Mouse (Mus musculus) cortical plate, adult 2 months (tissue): ENCODE measurements around the gene Siva1.

Source experiments
- CTCF ChIP-seq: fragments of 200-500 bp; IDR thresholded peaks from 2 replicates; pipeline ENCODE4 v1.5.1; 2011; ENCODE audit warnings: mild to moderate bottlenecking, control low read depth, low read length; ENCODE audit not compliant: insufficient read depth; ENCODE audit errors: extremely low read depth
- POLR2A ChIP-seq: fragments of 200-500 bp; IDR thresholded peaks from 2 replicates; pipeline ENCODE4 v1.6.1; 2011; ENCODE audit warnings: mild to moderate bottlenecking, low read length, control low read depth; ENCODE audit not compliant: insufficient read depth; ENCODE audit errors: extremely low read depth

DNA sequence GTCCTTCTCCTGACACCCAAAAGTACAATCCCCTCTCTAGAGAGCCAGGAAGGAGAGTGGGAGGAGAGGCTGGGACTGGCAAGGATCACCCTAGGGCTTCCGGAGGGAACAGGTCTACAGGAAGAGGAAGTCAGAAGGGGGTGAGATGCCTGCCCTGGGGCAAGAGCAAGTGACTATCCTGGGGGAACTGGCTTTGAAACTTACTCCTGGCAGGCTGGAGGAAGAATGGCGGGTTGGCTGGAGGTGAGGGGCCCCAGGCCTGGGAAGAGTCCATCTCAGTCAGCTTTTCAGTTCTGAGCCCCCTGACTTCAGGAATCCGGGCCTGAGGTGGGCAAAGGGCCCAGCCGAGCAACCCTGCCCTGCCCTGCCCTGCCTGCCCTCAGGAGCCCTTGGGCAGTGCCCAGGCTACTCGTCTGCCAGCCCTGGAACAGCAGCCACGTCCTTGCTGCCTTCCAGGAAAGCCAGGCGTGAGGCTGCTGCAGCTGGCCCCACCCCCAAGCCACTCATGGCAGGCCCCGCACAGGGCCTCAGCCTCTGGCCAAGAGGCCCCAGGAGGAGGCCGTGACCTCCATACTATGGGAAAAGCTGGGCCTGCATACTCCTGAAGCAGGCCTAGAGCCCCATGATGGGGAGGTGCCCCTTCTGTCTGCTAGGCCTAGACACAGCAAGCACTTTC, 26.4 kb downstream of the Siva1 start:
- TF ChIP-seq POLR2A: no peak
- TF ChIP-seq CTCF: no peak
